Mouse (Mus musculus): ENCODE measurements around the gene Gm49383.

- TF ChIP-seq CTCF (IDR thresholded peaks at IDR 0.05): peak; percentile 64
- TF ChIP-seq POLR2A (IDR thresholded peaks at IDR 0.05; ENCODE audit: insufficient read depth, low read depth, low read length): no peak
These were observed 14.2 kb upstream of the Gm49383 start for GRCm38 (mm10) chr12:69211057-69211456.

Measured in heart, adult 2 months (tissue).